Mouse (Mus musculus): ENCODE results near the gene Rbm20. TPM values are rescaled to one million over a fixed set of nuclear protein-coding genes. Genes with fewer than 3 reads are reported as not detected.

Gene Rbm20
- polyA plus RNA-seq, 1 experiment from 2014 or later = 52.0 TPM

- H3K4me1 ChIP-seq (ENCODE audit: control insufficient read depth in 2 of 2, insufficient read depth in 2 of 2, low read length in 2 of 2) = peaks cover 3 to 29% of the 10 kb centered on the region in 2 experiments; a peak in 3 of 4 replicates
- H3K27me3 ChIP-seq (ENCODE audit: control insufficient read depth, insufficient read depth, low read length) = no peaks in the 10 kb centered on the region
- no peak overlapping the region for H3K9ac ChIP-seq (ENCODE audit: low read length)
- H3K4me2 ChIP-seq (ENCODE audit: low read length) = no peak overlapping the region
- H3K4me3 ChIP-seq (ENCODE audit: control insufficient read depth in 1 of 2, insufficient read depth in 1 of 2, low read depth in 1 of 2, low read length in 2 of 2) = no peak overlapping the region
- WGBS = 67% methylated on average over 11 of the region's 11 CpGs
- peaks cover 82% of the 10 kb centered on the region for H3K36me3 ChIP-seq (ENCODE audit: control insufficient read depth, insufficient read depth, low read length)
- H3K9me3 ChIP-seq (ENCODE audit: control insufficient read depth, low read length) = no peaks in the 10 kb centered on the region
- no peak for ATAC-seq (ENCODE audit: insufficient number of reproducible peaks, insufficient read depth, low FRiP score, low read depth)
- H3K27ac ChIP-seq (replicated peaks in 1 of 2; ENCODE audit: control insufficient read depth in 1 of 2, insufficient read depth in 1 of 2, low read depth in 2 of 2, low read length in 2 of 2) = peak overlapping the region in 1 of 2 experiments; percentile 37; a peak in 1 of 4 replicates
Measured at GRCm38 (mm10) chr19:53816242-53816641, 139.1 kb downstream of the Rbm20 start.

GRCm38 (mm10) chr19:53819299-53819698 is 142.2 kb downstream of the Rbm20 start:
- Histone ChIP-seq H3K27me3 (ENCODE audit: control insufficient read depth, insufficient read depth, low read length) (no peaks in the 10 kb centered on the region), H3K4me3 (ENCODE audit: control insufficient read depth in 1 of 2, insufficient read depth in 1 of 2, low read depth in 1 of 2, low read length in 2 of 2) (no peak overlapping the region), H3K36me3 (ENCODE audit: control insufficient read depth, insufficient read depth, low read length) (peaks cover 90% of the 10 kb centered on the region), H3K27ac (replicated peaks in 1 of 2; ENCODE audit: control insufficient read depth in 1 of 2, insufficient read depth in 1 of 2, low read depth in 2 of 2, low read length in 2 of 2) (peak overlapping the region in 1 of 2 experiments; percentile 37; a peak in 1 of 4 replicates), H3K4me1 (ENCODE audit: control insufficient read depth in 2 of 2, insufficient read depth in 2 of 2, low read length in 2 of 2) (peaks cover 19 to 49% of the 10 kb centered on the region in 2 experiments), H3K4me2 (ENCODE audit: low read length) (no peak overlapping the region), H3K9me3 (ENCODE audit: control insufficient read depth, low read length) (no peaks in the 10 kb centered on the region), H3K9ac (ENCODE audit: low read length) (no peak overlapping the region; the same call in 1 of the 2 replicates)
- no peak for ATAC-seq (ENCODE audit: insufficient number of reproducible peaks, insufficient read depth, low FRiP score, low read depth)
- 36% methylated on average over 6 of the region's 6 CpGs for WGBS

GRCm38 (mm10) chr19:53821241-53822120 is 144.4 kb downstream of the Rbm20 start:
- H3K4me1 ChIP-seq (ENCODE audit: control insufficient read depth in 2 of 2, insufficient read depth in 2 of 2, low read length in 2 of 2) = peaks cover 20 to 42% of the 10 kb centered on the region in 2 experiments
- 61% methylated on average over 13 of the region's 13 CpGs for WGBS
- no peak for ATAC-seq (ENCODE audit: insufficient number of reproducible peaks, insufficient read depth, low FRiP score, low read depth)

GRCm38 (mm10) chr19:53823847-53824246 is 146.7 kb downstream of the Rbm20 start:
- 0 out of 2 replicates have a peak overlapping the region, but pooled peaks have one; percentile 0 for H3K9ac ChIP-seq (ENCODE audit: low read length)
- H3K36me3 ChIP-seq (ENCODE audit: control insufficient read depth, insufficient read depth, low read length) = peaks cover 58% of the 10 kb centered on the region
- peak; percentile 51; the same call in 1 of the 2 replicates for ATAC-seq (ENCODE audit: insufficient number of reproducible peaks, insufficient read depth, low FRiP score, low read depth)
- H3K4me2 ChIP-seq (ENCODE audit: low read length) = no peak overlapping the region
- 25% methylated on average over 6 of the region's 6 CpGs for WGBS
- H3K27ac ChIP-seq (replicated peaks in 1 of 2; ENCODE audit: control insufficient read depth in 1 of 2, insufficient read depth in 1 of 2, low read depth in 2 of 2, low read length in 2 of 2) = peak overlapping the region; percentile 59 to 66
- H3K4me1 ChIP-seq (ENCODE audit: control insufficient read depth in 2 of 2, insufficient read depth in 2 of 2, low read length in 2 of 2) = peaks cover 20 to 40% of the 10 kb centered on the region in 2 experiments
- H3K4me3 ChIP-seq (ENCODE audit: control insufficient read depth in 1 of 2, insufficient read depth in 1 of 2, low read depth in 1 of 2, low read length in 2 of 2) = no peak overlapping the region
- H3K9me3 ChIP-seq (ENCODE audit: control insufficient read depth, low read length) = no peaks in the 10 kb centered on the region
- no peaks in the 10 kb centered on the region for H3K27me3 ChIP-seq (ENCODE audit: control insufficient read depth, insufficient read depth, low read length)

More at GRCm38 (mm10) chr19:53821241-53822120, 144.4 kb downstream of the Rbm20 start:
- Histone ChIP-seq H3K4me3 (ENCODE audit: control insufficient read depth in 1 of 2, insufficient read depth in 1 of 2, low read depth in 1 of 2, low read length in 2 of 2) (no peak overlapping the region), H3K9ac (ENCODE audit: low read length) (no peak overlapping the region), H3K36me3 (ENCODE audit: control insufficient read depth, insufficient read depth, low read length) (peaks cover 76% of the 10 kb centered on the region), H3K4me2 (ENCODE audit: low read length) (no peak overlapping the region), H3K9me3 (ENCODE audit: control insufficient read depth, low read length) (no peaks in the 10 kb centered on the region), H3K27me3 (ENCODE audit: control insufficient read depth, insufficient read depth, low read length) (no peaks in the 10 kb centered on the region), H3K27ac (replicated peaks in 1 of 2; ENCODE audit: control insufficient read depth in 1 of 2, insufficient read depth in 1 of 2, low read depth in 2 of 2, low read length in 2 of 2) (peak overlapping the region in 1 of 2 experiments; percentile 26; a peak in 1 of 4 replicates)

- peak overlapping the region; percentile 11 to 39; a peak in 3 of 4 replicates for H3K4me3 ChIP-seq (ENCODE audit: control insufficient read depth in 1 of 2, insufficient read depth in 1 of 2, low read depth in 1 of 2, low read length in 2 of 2)
- no peaks in the 10 kb centered on the region for H3K27me3 ChIP-seq (ENCODE audit: control insufficient read depth, insufficient read depth, low read length)
- WGBS = 60% methylated on average over 21 of the region's 21 CpGs
- H3K4me2 ChIP-seq (ENCODE audit: low read length) = no peak overlapping the region
- peak; percentile 58 for ATAC-seq (ENCODE audit: insufficient number of reproducible peaks, insufficient read depth, low FRiP score, low read depth)
- H3K9me3 ChIP-seq (ENCODE audit: control insufficient read depth, low read length) = no peaks in the 10 kb centered on the region
- H3K27ac ChIP-seq (replicated peaks in 1 of 2; ENCODE audit: control insufficient read depth in 1 of 2, insufficient read depth in 1 of 2, low read depth in 2 of 2, low read length in 2 of 2) = peak overlapping the region in 1 of 2 experiments; percentile 59; a peak in 1 of 4 replicates
- H3K4me1 ChIP-seq (ENCODE audit: control insufficient read depth in 2 of 2, insufficient read depth in 2 of 2, low read length in 2 of 2) = peaks cover 22 to 38% of the 10 kb centered on the region in 2 experiments
- no peak overlapping the region for H3K9ac ChIP-seq (ENCODE audit: low read length)
- H3K36me3 ChIP-seq (ENCODE audit: control insufficient read depth, insufficient read depth, low read length) = peaks cover 46% of the 10 kb centered on the region
Measured at GRCm38 (mm10) chr19:53824872-53825680, 148.0 kb downstream of the Rbm20 start.

GRCm38 (mm10) chr19:53829990-53830389 is 152.9 kb downstream of the Rbm20 start:
- peak overlapping the region; percentile 18 to 84; a peak in 2 of 4 replicates for H3K27ac ChIP-seq (replicated peaks in 1 of 2; ENCODE audit: control insufficient read depth in 1 of 2, insufficient read depth in 1 of 2, low read depth in 2 of 2, low read length in 2 of 2)
- no peak for ATAC-seq (ENCODE audit: insufficient number of reproducible peaks, insufficient read depth, low FRiP score, low read depth)

More at GRCm38 (mm10) chr19:53829990-53830389, 152.9 kb downstream of the Rbm20 start:
- Histone ChIP-seq H3K36me3 (ENCODE audit: control insufficient read depth, insufficient read depth, low read length) (peaks cover 45% of the 10 kb centered on the region), H3K4me2 (ENCODE audit: low read length) (peak overlapping the region; percentile 40; the same call in 1 of the 2 replicates), H3K9ac (ENCODE audit: low read length) (peak overlapping the region; percentile 1; the same call in 1 of the 2 replicates), H3K9me3 (ENCODE audit: control insufficient read depth, low read length) (no peaks in the 10 kb centered on the region), H3K4me3 (ENCODE audit: control insufficient read depth in 1 of 2, insufficient read depth in 1 of 2, low read depth in 1 of 2, low read length in 2 of 2) (no peak overlapping the region), H3K4me1 (ENCODE audit: control insufficient read depth in 2 of 2, insufficient read depth in 2 of 2, low read length in 2 of 2) (peaks cover 18 to 30% of the 10 kb centered on the region in 2 experiments), H3K27me3 (ENCODE audit: control insufficient read depth, insufficient read depth, low read length) (no peaks in the 10 kb centered on the region)
- WGBS = 22% methylated on average over 6 of the region's 6 CpGs

All from heart, embryonic 14.5 days (tissue).